Mouse (Mus musculus) megakaryocyte progenitor cell, adult 5-6 weeks (primary cell): Measurements from ENCODE around the gene Serpina3g. TPM values are rescaled to one million over a fixed set of nuclear protein-coding genes. Genes with fewer than 3 reads are reported as not detected.
A peak's percentile ranks its signal among the peaks of the same experiment; 100 is the strongest.
"Not testable (repeated sequence)": the region's sequence is repeated elsewhere in the genome, so short reads cannot be mapped to it uniquely, and the experiment has no call there.

Experiments used
- ATAC-seq: replicated peaks from 2 replicates; pipeline ENCODE4 v1.8.0; 2016; ENCODE audit warnings: mild to moderate bottlenecking, moderate TSS enrichment, inconsistent platforms; ENCODE audit not compliant: poor library complexity
- total RNA-seq, 2 experiments: library from RNA; stranded (forward) in 1 of 2; stranded (reverse) in 1 of 2; fragments of 157-497, 149-512 nt in 1 of 2; fragments of 200-1000 nt in 1 of 2; gene quantifications; 2 replicates each; pipeline versions ENCODE4 v1.2.3 to v1.2.4; 2015 to 2017

The Serpina3g gene
- total RNA-seq (2015) (14.9 and 26.9 TPM in 2 replicates), total RNA-seq (2017) (17.9 and 22.6 TPM in 2 replicates)

DNA sequence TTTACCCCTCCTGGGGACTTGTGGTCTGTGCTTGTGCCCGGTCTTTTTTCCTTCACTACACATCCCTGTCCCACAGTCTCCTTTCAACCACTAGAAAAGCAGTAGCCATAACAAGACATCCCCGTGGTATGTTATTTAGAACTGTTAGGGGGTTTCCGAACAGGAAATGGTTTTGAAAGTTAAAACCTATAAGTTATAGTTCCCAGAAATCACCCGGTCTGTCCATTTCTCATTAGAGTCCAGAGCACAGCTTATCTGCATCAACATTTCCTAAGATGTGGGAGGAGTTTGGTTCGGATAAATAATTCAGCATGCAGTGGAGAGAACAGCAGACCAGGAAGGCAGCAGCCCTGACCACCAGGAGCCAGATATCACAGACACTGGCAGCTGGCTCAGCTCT, at the start of gene Serpina3g:
Gene Serpina3g (plus strand): TSS at position 331 of the 400 bp plus-strand sequence.
- peak; percentile 71 for ATAC-seq

DNA sequence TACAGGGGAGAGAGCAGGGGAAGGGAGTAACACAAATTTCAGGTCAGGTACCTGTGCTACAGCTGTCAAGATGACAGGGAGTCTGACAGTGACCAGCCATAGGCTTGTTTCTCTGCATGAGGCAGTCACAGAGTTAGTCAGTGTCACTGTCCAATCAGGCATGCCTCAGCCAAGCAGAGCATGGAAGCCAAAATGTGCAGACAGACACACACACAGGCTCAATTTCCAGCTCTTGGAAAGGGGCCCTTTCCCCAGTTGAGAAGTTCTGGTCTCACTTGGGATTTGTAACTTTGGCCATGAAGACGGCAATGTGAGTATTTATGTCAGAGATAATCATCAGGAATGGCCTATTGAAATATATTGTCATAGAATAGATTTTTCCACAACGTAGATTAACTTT, 46.8 kb upstream of the Serpina3g start:
- ATAC-seq: no peak

DNA sequence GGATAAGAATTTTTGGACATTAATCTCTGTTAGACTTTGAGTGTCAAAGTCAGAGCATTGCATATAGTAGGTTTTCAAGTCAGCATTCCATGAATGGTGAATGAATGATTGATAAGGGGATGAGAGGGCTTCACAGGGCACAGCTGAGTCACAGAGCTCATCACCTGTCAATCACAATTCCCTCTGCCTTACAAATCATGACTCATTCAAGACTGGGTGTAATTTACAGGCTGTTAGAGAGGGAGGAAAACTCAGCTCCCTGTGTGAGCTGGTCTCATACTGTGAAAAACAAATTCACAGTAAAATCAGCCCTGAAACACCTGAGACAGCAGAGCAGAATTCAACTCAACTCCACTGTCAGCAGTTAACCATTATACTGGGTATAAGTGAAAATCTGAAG, 45.2 kb upstream of the Serpina3g start:
- no peak for ATAC-seq

DNA sequence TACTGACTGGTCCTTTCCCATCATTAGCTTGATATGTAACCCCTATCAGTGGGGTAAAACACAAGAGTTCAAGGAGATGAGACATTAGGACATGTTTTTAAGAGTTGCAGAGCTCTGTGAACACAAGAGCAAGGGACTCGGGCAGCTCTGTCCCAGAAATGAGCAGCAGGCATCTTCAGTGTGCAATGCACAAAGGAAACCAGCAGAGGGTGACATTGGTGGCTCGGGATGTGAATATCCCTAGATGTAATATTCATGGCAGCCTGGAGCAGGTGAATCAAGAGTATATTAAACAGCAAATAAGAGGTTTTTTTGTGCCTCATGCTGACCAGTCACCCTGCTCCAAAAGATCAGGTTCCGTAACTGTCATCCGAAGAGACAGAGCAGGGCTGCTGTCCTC, 26.9 kb upstream of the Serpina3g start:
- peak; percentile 56; the same call in 1 of the 2 replicates for ATAC-seq

DNA sequence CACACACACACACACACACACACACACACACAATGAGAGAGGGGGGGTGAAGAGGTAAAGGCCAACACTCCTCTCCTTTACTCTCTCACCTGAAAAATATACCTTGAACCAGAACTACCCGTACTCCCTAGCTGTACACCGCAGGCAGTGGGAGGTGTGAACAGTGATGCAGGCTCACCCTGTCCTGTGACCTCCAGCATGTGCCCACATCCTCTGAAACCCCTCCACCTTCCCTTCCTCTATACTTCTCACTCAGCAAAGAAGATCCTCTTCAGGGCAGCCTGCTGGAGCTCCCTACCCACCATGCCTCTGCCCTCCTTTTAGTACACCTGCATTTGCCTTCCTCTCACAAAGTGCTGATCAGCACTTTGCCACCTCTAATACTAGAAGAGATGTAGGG, 26.2 kb upstream of the Serpina3g start:
- ATAC-seq: 0 out of 2 replicates have a peak, but pooled peaks have one; percentile 30

DNA sequence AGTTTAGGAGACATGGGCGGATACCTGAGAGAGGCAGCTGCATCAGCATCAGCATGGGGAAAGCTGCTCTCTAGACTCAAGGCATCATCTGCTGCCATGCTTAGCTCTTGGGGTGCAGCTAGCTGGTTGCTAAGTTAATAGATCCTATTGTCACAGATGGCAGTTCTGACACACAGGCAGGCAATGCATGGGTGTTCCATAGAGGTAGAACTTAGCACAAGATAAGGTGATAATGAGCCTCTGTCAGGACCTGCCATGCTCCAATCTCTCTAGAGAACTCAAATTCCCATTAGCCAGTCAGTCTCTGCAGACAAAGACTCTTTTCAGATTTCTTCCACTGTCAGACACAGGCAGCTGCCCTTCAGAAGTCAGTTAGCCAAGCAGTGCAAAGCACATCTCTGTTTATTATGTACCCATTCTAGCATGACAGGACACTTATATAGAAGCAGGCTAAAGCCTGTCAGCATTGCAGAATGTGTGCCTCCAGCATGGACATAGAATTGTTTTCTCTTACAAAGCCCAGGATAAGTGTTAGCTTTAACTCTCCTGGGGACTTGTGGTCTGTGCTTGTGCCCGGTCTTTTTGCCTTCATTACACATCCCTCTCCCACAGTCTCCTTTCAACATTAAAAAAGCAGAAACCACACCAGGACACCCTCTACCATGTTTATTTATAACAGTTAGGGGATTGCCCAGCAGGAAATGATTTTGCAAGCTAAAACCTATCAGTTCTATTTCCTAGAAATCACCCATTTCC, 22.2 kb upstream of the Serpina3g start:
- ATAC-seq: peak; percentile 81

DNA sequence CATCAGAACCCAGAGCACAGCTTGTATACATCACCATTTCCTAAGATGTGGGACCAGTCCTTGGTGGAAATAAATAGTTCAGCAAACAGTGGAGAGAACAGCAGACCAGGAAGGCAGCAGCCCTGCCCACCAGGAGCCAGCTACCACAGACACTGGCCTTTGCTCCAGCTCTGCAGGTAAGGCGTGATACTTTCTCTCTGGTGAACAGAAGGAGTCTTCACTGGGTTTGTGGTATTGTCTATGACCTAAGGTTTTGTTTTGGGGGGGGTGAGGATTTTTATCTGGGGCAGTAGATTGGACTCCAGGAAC, 21.6 kb upstream of the Serpina3g start, which contains the start of gene Serpina3f:
Gene Serpina3f (plus strand): TSS at position 100 of the 309 bp plus-strand sequence.
- ATAC-seq: no peak

DNA sequence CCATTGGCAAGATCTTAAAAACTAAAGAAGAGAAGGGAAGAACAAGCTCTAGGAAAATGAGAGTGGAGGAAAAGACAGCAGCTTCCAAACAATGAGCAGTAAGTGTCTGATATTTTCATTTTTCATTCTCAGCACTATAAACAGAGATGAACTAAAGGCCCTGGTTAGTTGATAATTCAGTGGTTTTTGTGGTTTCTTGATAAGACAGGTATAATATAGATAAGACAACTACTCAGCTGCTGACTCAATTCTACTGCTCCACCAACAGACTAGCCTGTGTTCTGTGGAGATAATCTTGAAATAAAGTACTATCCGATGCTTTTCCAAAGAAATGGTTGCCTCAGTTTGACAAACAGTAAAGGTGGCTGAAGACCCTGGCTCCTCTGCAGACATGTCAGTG, 20.8 kb upstream of the Serpina3g start:
- ATAC-seq: no peak

DNA sequence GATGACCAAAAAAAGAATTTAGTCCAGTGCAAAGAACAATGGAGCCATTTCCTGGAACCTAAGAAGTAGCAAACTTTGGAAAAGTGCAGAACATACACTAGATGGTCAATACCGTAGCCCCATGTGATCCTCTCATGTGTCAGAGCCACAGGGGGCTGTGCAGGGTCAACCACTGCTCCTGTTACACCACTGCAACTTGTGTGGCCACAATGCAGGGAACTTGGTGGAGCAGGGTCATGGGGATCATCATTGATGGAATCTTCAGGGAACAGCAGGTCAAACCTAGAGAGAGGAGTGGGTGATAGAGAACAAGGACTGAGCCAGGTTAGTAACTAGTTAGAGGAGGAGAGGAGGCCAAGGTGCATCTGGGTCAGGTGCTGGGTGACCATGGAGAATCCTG, 14.4 kb upstream of the Serpina3g start:
- no peak for ATAC-seq

DNA sequence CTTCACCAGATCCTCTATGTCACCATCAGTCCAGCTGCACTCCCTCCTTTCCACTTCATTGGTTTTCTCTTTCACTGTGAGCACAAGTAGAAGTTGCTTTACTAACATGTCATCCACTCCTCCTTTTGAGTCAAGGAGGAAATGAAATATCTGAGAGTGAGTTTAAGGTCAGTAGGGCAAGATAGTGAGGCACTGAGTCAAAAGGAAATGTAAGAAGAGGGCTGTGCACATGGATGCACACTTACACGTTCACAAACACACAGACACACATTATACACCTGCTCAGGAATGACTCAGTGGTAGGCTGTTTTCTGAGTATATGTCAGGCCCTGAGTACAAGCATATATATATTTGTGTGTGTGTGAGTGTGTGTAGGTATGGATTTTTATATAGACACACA, 12.4 kb upstream of the Serpina3g start:
- 0 out of 2 replicates have a peak, but pooled peaks have one; percentile 5 for ATAC-seq

DNA sequence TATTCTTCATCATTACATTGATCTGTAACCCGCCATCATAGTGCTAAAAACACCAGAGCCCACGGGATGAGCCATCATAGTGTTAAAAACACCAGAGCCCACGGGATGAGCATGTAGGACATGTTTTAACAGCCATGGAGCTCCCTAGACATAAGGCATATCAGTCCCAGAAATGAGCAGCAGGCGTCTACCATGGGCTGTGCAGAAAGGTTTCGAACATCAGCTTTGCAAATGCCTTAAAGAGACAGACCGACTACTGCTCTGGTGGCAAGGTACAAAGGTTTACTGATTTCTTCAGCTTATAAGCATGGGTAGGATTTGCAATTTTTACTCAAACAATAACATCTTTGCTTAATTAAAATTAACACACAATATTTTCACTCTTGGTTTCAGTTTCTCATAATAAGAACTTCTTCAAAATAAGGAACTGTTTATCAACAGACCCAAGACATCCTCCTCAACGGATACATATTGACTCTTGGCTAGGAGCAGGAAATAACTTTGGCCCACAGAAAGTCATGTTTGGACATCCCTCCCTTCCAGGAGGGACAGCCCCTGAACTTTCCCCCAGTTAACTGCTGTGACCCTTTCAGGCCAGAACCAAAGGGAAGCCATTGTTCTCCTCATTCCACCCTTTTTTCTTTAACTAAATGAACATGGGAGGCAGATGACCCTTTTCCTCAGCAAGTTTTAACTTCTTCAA, 11.3 kb upstream of the Serpina3g start:
- peak; percentile 91 for ATAC-seq

DNA sequence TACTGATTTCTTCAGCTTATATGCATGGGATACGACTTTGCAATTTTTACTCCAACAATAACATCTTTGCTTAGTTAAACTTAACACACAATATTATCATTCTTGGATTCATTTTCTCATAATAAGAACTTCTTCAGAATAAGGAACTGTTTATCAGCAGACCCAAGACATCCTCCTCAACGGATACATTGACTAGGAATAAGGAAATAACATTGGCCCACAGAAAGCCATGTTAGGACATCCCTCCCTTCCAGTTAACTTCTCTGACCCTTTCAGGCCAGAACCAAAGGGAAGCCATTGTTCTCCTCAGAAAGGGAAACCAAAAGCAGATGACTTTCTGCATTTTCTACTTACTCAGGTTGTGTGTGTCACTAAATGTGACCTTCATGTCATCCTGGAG, 5.3 kb upstream of the Serpina3g start:
- peak; percentile 61 for ATAC-seq

DNA sequence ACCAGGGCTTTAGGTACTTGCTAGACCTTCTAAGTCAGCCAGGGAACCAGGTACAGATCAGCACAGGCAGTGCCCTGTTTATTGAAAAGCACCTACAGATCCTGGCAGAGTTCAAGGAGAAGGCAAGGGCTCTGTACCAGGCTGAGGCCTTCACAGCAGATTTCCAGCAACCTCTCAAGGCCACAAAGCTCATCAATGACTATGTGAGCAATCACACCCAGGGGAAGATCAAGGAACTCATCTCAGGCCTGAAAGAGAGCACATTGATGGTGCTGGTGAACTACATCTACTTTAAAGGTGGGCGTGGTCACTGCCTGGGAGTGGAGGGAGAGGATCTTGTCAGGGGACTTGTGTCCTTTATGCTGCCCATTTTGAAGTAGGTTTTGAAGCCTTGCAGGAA, 2.0 kb downstream of the Serpina3g start:
- ATAC-seq: not testable (repeated sequence)

DNA sequence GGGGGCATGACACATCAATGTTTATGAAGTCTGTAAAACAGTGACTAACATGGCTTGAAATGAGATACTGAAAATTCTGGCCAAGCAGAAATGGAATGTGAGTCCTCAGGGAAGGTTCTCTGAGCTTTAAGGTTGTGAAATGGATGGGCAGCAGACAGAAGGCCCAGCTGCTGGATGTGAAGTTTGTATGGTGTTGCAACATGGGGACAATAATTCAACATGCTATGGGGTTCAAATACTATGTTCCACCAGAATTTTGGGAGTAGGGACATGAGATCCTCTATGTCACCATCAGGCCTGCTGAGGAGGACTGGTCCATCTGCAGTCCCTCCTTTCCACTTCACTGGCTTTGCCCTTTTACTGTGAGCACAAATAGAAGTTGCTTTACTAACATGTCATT, 7.3 kb downstream of the Serpina3g start:
- ATAC-seq: no peak

DNA sequence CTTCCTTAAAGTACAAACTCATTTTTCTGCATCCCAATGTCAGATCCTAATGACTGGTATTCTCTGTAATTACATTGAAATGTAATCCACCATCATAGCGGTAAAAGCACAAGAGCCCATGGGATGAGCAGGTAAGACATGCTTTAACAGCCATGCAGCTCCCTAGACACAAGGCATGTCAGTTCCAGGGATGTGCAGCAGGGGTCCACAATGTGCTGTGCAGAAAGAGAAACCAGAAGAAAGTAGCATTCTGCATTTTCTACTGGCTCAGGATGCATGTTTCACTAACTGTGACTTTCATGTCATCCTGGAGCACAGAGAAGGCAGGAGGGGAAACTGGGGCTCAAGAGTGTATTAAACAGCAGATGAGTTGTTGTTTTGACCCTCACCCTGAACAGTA, 9.0 kb downstream of the Serpina3g start:
- peak; percentile 64 for ATAC-seq

DNA sequence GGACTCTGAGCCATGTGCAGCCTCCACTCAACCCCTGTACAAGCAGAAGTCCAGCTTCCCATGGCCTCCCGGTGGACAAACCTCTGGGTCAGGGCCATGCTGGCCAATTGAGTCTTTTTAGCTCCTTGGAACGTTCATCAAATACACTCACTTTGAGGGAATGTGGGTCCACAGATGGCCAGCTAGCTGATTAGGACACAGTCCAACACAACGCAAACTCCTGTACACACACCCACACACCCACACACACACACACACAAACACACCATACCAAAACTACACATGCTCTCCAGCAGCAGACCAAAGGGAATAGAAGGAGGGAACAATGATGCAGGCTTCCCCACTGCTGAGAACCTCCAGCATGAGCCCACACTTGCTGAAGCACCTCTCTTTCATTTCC, 9.6 kb downstream of the Serpina3g start:
- no peak for ATAC-seq

DNA sequence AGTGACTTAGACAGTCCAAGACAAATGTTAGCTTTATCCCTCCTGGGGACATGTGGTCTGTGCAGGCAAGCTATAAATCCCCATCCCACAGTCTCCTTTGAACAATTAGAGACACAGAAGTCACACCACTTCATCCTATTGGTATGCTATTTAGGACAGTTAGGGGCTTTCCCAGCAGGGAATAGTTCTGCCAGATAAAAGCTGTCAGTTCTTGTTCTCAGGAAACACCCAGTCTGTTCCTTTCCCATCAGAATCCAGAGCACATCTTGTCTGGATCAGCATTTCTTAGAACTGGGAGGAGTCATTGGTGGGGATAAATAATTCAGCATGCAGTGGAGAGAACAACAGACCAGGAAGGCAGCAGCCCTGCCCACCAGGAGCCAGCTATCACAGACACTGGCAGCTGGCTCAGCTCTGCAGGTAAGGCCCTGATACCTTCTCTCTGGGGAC, 11.5 kb downstream of the Serpina3g start:
- no peak for ATAC-seq

DNA sequence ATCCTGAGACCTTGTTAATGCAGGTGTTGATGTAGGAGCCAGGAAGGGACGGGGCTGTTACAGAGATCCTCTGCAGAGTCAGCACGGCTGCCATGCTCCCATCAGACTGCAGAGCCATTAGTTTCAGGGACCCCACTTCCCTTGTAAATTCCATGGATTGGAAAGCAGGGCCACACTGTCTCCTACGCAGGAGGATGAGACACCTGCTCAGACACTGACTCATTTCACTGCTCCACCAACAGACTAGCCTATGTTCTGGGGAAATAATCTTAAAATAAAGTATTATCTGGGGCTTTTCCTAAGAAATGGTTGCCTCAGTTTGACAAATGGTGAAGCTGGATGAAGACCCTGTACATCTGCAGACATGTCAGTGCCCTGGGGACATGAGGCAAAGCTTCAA, 12.2 kb downstream of the Serpina3g start:
- ATAC-seq: no peak

DNA sequence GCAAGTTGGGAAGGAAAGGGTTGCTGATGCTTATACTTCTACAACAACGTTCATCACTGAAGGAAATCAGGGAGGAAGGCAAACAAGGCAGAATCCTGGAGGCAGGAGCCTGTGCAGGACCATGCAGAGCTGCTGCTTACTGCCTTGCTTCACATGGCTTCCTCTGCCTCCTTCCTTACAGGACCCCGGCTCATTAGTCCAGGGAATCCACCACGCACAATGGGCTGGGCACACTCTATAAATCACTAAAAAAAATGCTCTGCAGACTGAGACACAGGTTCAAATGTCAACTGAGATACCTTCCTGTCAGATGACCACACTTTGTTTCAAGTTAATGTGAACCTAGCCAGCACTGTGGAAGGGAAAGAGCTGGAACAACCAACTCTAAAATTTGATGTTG, 25.0 kb downstream of the Serpina3g start:
- ATAC-seq: no peak

DNA sequence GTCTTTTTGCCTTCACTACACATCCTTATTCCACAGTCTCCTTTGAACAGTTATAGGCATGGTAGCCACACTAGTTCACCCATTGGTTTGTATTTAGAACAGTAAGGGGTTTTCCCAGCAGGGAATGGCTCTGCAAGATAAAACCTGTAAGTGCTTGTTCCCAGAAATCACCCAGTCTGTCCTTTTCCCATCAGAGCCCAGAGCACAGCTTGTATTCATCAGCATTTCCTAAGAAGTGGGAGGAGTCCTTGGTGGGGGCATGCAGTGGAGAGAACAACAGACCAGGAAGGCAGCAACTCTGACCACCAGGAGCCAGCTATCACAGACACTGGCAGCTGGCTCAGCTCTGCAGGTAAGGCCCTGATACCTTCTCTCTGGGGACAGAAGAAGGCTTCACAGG, 26.8 kb downstream of the Serpina3g start, which contains the start of gene Serpina3i:
Gene Serpina3i (plus strand): TSS at position 260 of the 400 bp plus-strand sequence.
- no peak for ATAC-seq

DNA sequence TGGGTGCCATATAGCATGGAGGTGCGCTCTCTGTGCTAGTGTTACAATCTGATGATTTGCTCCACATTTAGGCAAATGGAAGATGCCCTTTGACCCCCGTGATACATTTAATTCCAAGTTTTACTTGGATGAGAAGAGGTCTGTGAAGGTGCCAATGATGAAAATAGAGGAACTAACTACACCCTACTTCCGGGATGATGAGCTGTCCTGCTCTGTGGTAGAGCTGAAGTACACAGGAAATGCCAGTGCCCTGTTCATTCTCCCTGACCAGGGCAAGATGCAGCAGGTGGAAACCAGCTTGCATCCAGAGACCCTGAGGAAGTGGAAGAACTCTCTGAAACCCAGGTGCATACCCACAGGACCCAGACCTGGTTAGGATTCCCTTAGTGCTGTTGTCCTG, 30.3 kb downstream of the Serpina3g start:
- peak; percentile 73 for ATAC-seq
